Mouse (Mus musculus) embryo, embryonic 10.5 days (tissue): ENCODE measurements at regions not wholly inside any gene's neighbourhood (a gene's known extent, or its start where the extent isn't known, plus 50 kb on each side); places are given as distances from the start of the nearest gene placed in this dataset.
A peak's percentile ranks its signal among the peaks of the same experiment; 100 is the strongest.

ENCODE experiments used
- DNase-seq: peaks from one replicate; pipeline ENCODE4 v3.0.0-alpha.2; 2015; ENCODE audit warnings: low spot score

DNA sequence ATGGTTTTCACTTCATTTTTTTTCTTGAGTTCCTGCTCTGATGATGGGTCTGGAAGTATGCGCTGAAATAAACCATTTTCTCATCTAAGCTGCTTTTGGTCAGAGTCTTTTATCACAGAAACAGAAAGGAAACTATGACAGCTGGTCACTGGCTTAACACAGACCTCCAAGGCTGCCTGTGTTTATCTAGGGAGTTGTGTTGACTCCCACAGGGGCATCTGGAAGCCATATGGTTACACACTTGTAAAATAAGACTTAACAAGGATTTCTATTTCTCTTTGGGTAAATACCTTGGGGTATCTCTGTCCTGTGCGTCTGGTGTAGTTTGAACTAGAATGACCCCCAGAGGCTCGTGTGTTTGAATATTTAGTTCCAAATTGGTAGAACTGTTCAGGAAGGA lies 315.5 kb upstream of the Kazn start:
- peak; percentile 36 for DNase-seq

DNA sequence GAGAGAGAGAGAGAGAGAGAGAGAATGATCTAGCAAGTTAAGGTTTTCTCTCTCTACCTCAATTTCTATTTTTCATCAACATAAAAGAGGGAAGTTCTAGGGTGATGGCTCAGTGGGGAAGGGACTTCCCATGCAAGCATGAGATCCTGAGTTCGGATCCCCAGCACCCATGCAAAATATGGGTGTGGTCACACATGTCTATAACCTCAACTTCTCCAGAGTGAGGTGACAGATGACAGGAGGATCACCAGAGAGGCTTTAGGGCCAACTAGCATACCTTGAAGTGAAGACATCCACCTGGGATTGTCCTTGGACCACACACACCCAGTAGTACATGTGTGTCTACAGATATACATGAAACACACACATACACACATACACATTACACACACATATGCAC lies 306.7 kb upstream of the Kazn start:
- no peak for DNase-seq

DNA sequence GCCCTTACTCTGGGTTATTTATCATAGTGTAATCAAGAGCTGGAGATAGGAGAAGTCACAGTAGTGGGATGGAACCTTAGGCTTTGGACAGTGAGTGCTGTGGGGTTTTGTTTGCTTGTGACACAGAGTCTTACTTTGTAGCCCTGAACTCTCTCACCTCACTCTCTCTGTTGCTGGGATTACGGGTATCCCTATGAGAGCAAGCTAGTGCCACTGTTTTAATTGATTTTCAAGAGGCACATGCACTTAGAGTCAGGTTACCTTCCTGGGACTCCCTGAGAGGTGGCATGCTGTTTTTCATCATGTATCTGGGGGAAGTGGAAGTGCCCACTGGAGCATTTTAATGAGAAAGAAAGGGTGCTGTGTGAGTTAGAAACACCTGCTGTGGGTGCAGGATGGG lies 306.0 kb upstream of the Kazn start:
- DNase-seq, result no peak

GRCm38 (mm10) chr4:142544736-142545135 lies 305.5 kb upstream of the Kazn start:
- DNase-seq, result no peak

DNA sequence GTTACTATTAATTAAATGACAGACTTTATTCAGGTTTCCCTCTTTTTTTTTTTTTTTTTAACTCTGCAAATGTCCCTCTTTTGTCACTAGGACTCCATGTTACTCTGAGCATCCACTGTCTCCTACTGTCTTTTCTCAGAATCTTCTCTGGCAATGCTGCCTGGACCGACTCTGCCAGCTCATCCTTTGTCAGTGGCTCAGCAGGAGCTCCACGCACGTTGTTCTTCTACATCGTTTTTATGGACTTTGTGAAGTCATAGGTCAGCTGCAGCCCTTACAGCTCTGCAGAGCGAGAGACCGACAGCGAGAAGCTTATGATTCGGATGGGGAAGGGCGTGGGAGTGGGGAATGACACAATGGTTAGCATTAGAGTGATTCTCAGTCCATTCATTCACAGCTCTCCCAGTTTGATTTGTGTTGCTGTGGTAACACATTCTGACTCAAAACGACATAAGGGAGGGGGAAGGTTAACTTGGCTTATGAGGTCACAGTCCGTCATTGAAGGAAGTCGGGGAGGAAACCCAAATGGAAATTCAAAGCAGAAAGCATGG lies 300.1 kb upstream of the Kazn start:
- peak; percentile 21 for DNase-seq

GRCm38 (mm10) chr4:142527080-142527479 lies 287.9 kb upstream of the Kazn start:
- DNase-seq, result no peak

- DNase-seq, result no peak
Measured at GRCm38 (mm10) chr4:142517478-142518455, 278.6 kb upstream of the Kazn start.

GRCm38 (mm10) chr4:142514751-142515150 lies 275.6 kb upstream of the Kazn start:
- no peak for DNase-seq

DNA sequence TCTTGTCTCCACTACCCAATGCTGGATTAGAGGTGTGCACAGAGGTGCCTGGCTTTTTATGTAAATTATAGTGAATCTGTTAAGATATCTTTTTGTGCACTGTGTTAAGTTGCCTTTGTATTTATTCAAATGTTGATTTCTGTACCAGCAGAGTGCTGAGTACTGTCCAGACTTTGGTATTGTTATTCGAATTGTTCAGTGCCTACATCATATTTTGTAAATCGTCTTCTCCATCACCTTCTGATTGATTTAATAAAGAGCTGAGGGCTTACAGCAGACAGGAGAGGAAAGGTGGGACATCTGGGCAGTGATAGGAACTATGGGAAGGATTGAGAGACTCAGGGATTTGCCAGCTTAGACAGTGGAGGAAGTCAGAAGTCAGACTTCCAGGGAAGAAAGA lies 270.2 kb upstream of the Kazn start:
- DNase-seq, result no peak

DNA sequence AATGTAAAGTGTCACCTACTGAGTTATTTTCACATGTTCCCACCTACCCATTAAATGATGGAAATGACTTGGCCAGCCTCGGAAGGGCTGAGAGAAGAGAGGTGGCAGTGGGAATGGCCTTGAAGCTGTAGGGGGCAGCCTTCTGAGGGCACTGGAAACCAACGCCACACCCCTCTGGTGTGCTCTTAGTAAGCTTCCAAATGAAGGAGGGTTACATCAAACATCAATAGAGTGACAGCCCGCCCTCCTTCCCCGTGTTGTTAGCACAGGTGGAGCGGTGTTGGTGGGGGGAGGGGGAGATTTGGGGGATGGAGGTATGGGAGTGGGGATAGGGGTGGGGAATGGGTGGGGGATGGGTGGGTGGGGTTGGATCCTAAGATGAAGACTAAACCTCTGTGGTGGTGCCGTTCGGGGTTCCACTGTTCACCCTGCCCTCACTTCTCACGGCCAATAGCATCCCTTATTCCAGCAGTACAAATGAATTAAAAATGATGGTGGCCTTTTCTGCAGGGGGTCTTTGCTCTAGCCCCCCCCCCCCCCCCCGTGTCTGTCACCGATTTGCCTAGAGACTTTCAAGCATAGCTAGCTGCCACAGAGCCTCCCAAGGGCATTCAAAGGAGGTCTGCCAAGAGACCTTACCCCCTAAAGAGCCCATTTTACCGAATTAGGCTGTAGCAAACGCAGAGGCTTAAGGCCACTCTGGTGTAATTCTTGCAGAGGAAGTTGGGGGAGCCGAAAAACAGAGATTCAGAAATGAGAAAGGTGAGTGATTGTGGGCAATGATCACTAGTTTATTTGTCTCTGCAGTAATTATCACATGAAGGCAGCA lies 267.4 kb upstream of the Kazn start:
- DNase-seq, result no peak

GRCm38 (mm10) chr4:142503761-142504160 lies 264.6 kb upstream of the Kazn start:
- DNase-seq, result no peak

- no peak for DNase-seq
Measured at GRCm38 (mm10) chr4:142501177-142501576, 262.0 kb upstream of the Kazn start.

DNA sequence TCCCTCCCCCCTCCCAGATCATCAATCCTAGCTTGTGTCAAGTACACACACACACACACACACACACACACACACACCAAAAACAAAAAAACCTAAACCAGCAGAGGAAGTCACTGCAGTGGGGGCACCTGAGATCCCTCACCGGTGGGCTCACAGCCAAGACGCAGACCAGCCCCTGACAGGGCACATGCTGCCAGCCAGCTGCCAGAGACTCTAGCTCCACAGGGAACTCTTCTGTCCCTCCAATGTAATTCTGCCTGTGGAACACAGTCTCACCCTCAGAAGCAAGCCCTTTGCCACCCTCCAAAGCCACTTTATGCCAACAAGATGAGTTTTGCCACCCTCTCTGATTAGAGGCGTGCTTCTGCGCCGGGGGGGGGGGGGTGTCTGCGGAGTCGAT lies 261.3 kb upstream of the Kazn start:
- DNase-seq, result no peak

DNA sequence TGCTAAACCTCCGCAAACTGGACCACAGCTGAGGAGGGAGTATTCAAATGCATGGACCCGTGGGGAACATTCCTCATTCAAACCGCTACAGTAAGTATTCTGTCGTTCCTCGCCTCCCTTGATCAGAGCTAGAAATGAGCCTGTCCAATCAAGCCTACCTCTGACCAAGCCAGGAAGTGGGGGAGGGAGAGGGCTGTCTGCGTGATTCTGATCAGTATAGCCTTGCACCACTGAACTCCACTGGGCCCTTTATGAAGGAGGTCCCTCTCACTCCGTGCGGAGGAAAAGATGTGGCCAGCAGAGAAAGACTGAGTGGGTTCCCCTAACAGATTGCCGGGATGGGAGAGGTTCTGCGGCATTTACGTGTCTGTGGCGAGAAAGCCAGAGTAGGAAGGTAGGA lies 257.4 kb upstream of the Kazn start:
- no peak for DNase-seq

DNA sequence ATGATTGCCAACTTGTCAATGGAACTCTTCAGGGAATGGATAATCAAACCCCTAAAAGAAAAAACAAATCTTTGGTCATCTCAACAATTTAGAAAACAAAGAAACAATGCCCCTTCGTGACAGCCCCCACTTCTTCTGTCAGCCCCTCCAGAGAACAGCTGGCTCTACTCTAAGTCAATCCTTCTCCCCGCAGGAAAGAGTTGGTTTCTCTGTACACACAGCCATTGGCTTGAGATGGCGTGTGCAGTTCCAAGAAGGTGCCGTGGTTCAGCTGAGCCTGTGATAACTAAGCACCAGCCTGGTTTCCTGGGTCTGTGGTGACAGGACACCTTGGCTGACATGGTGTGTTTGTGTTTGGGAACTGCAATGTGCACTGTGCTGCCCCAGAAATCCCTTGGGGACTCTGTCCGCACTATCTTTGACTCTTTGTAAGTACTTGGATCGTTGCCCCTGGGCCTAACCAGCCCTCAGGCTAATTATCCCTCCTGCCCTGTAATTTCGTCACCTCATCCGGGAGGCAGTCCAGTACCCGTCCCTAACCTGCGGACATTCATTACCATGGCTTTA lies 253.8 kb upstream of the Kazn start:
- no peak for DNase-seq

DNA sequence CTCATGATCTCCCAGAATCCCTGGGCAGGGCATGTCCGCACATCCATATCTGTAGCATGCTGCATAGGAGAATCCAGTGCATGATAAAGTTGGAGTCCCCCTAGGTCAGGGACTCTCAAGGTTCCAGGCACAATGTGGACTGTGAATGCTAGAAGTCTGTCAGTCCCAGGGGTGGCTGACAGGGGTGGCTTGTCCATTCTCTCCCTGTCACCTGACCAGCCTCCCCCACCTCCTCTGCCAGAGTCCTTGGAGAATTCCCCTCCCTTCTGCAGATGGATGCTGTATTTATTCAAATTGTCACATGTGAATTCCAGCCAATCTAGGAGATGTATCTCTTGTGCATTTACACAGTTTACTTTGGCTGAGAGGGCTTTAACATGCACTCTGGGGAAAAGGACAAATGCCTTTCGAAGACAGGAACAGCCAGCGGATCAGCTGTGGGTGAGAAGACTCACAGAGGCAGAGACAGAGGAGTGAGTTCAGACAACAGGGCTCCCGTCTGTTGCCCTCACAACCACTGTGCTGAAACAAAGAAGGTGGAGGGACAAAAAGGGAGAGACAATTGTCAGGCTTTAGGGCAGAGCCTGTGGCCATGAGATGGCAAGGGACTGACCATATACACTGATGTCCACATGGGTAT lies 246.7 kb upstream of the Kazn start:
- no peak for DNase-seq

DNA sequence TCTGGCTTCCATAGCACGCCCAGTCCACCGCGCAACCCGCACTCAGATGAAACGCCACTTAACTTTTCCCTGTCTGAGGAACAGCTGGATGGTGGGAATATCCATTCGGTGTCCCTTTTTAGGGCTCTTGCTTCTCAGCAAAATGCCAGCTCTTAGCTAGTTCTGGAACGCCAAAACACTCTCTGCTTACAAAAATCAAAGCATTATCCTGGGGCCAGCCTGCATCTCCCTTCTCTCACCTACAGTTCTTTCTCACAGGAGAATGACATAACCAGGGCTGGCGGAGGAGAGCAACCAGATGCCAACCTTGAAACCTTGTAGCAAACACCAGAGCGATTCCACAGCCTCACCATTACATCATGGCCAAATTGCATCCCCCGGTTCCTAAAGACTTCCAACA lies 236.4 kb upstream of the Kazn start:
- DNase-seq, result no peak

GRCm38 (mm10) chr4:142474626-142475025 lies 235.4 kb upstream of the Kazn start:
- DNase-seq, result no peak

DNA sequence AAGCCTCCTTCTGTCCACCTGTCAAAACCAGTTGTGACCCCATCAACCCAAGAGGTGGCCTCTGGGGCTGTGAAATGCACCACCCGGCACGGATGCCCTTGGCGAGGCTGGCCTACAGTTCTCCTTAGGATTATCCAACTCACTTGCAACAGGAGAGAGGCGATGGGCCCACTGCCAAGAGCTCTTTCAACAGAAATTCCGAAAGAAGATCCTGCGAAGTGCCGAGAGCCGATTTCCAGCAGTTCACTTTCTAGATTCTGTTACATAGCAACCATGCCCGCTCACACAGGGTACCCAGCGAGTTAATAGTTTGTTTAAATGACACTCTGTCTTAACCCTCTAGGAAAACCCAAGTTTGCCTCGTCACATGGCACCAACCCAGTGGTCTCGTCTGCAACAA lies 234.8 kb upstream of the Kazn start:
- no peak for DNase-seq

- DNase-seq, result no peak
Measured at GRCm38 (mm10) chr4:142473284-142473683, 234.1 kb upstream of the Kazn start.

GRCm38 (mm10) chr4:142472332-142472731 lies 233.1 kb upstream of the Kazn start:
- DNase-seq, result no peak

DNA sequence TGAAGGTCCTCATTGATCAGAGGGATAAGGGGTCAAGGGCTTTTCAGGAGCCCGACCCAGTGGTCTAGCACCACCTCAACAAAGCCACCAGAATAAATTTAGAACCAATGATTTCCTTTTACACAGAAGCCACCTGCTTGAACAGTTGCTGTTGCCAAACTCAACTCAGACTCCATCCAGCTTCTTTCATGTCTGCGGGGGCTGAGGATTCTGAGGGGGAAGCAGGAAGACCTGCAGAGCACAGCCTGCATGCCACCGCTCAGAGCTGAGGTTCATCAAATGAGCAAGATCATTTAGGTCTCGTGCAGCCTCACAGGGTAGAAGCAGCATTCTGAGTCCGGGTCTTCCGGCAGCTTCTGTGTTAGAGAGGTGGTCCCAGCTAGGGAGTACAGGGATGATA lies 231.6 kb upstream of the Kazn start:
- no peak for DNase-seq
